Mouse (Mus musculus): Measurements from ENCODE around the gene Tram2.

The Tram2 gene

DNA sequence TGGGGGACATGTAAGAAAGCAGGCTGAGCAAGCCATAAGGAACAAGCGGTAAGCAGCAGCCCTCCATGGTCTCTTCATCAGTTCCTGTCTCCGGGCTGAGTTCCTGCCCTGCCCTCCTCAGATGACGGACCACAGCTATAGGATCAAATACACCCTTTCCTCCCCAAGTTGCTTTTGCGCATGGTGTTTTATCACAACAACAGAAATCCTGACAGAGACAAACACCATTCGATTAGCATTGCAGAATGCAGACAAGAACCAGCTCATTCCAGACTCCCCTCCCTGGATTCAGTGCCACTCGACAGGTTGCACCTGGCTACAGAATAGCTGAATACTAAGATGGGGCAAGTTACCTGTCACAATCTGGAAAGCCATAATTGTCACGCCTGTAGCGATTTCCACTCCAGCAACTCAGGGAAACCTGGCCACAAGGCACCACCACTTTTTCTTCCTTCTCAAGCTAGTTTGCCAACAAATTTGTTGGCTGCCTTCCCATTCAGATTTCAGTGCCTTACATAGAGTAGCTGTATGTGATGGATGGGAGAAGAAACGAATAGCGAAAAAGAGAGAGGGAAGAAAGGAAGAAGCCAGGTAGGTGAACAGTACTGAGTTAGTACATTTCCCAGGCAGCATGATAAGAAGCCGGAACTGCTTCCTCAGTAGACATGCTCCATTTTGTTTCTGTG is 11.3 kb downstream of the Tram2 start:
- DNase-seq (ENCODE audit: low read depth, low spot score) = peak; percentile 21

DNA sequence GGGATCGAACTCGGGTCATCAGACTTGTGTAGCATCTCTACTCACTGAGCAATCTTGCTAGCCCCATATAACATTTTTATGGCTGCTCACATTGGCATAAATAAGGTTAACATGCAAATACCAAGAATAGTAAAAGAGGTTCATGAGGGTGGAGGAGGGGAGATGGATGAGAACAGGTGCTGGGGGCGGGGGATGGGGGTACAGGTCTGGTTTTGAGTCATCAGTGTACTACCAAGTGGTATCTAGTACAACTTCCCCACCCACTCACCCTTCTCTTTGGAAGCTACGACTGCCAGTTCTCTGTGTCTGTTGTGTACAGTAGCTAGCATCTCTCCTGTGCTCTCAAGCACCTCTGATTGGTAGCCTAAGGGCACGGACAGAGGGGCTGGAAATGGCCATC is 14.9 kb downstream of the Tram2 start:
- DNase-seq (ENCODE audit: low read depth, low spot score) = no peak

GRCm38 (mm10) chr1:21059385-21060109 is 19.5 kb downstream of the Tram2 start:
- no peak for DNase-seq (ENCODE audit: low read depth, low spot score)

DNA sequence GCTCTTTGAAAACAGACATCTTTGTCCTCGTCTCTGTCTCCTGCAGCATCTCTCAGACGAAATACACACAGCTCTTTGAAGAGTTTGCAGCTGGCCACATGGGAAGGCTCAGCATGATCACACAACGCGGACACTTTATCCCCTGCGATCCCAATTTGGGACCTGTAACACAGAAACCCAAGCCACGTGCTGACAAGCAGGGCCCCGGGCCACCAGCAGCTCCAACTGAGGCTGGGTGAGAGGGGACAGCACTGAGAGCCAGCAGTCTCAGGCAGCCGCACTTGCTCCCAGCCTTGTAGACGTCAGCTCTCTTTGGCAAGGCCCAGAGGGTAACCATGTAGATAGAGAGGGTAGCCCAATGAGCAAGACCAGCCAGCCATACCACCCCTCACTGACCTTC is 26.0 kb downstream of the Tram2 start:
- DNase-seq (ENCODE audit: low read depth, low spot score) = peak; percentile 6

DNA sequence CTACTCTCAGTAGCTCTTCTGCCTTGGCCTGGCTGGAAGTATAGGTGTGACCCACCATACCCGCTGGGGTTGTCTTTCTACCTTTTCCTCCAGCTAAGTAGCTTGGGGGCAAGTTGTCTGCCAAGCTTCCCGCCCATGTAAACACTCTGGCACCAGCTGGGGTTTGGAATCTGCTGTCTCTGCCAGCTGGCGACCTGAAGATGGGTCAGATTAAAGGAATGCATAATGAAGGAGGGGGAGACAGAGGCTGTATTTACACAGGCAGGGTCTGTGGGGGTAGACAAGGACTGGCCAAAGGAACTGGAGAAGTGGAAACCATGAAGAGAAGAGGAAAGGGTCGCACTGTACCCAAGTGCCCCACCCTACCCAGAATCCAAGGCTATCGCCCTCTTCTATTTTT is 26.4 kb downstream of the Tram2 start:
- no peak for DNase-seq (ENCODE audit: low read depth, low spot score)

DNA sequence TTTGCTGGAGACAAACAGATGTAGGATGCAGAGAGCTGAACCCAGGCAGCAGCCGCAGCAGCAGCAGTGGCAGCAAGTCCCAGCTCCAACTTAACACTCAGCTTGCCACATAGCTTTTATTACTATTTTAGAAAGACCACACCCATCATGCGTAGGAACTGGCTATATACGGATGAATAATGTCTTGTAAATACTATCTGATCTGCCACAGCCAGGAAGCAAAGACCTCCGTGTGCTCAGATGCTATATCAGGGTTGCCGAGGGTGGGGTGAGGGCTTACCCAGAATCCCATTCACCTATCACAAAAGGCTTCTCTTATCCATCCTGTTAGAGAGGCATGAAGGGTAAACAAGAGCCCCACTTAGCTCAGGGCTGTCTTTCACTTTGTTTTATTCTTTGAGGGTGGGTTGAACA is 26.9 kb downstream of the Tram2 start:
- no peak for DNase-seq (ENCODE audit: low read depth, low spot score)

GRCm38 (mm10) chr1:21049005-21049404 is 30.0 kb downstream of the Tram2 start:
- no peak for DNase-seq (ENCODE audit: low read depth, low spot score)

- DNase-seq (ENCODE audit: low read depth, low spot score) = no peak
Observed at GRCm38 (mm10) chr1:21048402-21048801, 30.6 kb downstream of the Tram2 start.

DNA sequence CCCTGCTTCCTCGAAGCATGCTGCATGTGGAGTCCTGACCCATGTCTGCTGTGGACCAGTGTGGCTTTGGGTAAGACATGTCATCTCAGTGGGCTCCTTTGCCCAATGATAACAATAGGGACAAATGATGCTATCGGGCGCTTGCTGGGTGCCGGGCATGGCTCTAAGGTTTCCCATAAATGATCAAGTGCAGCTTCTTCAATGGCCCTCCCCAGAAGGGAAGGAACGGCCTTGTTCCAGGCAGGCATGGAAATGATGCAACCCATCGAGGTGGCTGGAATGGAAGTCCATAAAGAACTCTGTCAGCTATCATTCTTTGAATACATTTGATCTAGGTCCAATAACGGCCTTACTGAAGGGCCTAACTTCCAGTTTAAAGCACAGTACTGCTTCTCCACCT is 36.6 kb downstream of the Tram2 start:
- no peak for DNase-seq (ENCODE audit: low read depth, low spot score)

- no peak for DNase-seq (ENCODE audit: low read depth, low spot score)
Observed at GRCm38 (mm10) chr1:21040610-21041326, 38.3 kb downstream of the Tram2 start.

DNA sequence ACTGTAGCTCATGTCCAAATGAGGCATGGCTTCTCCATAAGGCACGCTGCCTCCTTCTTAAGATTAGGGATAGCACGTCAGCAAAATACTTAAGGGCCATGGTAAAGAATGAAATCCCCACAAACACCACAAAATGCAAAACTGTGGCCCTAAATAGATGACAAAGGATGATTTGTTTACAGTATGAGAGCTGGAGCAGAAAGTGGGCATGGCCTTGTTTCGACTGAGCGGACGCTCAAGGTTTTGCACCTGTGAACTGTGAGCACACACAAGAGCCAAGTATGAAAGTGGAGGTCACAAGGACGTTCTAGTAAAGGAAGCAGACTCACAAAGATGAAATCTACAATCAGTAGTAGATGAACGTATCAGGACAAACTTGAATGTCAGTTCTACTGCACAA is 38.9 kb downstream of the Tram2 start:
- DNase-seq (ENCODE audit: low read depth, low spot score) = no peak

DNA sequence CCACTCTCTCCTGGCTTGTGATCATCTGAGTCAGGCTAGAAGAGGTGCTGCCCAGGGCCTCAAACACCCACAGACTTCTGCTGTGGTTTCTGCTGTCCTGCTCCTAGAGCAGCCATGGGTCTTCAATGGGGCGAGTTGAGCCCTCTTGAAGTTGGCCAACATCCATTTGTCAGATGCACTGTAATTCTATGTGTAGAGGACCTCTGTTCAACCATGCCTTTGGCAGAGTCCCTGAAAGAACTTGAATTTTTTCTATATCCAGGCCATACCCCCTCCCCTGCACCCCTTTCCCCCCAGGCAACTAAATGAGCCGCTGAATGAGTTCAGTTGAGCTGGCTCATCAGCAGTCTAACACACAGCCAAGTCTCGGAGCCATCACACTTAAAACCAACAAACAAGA is 39.5 kb downstream of the Tram2 start:
- DNase-seq (ENCODE audit: low read depth, low spot score) = no peak

GRCm38 (mm10) chr1:21037881-21038601 is 41.0 kb downstream of the Tram2 start:
- DNase-seq (ENCODE audit: low read depth, low spot score) = no peak

DNA sequence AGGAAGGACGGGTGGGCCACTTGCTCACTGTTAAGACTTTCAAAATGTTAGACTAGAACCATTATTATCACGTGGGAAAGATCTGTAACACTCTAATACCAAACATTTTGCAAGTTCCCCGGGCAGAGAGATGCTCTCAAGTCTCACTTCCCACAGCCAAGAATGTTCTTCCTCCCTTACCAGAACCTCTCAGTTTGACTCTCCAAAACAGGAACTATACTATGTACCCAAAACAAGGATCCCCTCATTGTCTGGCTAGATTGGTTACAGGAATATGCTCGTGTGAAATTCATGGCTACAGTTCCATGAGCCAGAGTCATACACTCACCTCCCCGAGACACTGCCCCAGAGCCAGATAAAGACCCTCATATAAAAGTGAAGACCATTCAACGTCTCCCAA is 43.2 kb downstream of the Tram2 start:
- no peak for DNase-seq (ENCODE audit: low read depth, low spot score)

DNA sequence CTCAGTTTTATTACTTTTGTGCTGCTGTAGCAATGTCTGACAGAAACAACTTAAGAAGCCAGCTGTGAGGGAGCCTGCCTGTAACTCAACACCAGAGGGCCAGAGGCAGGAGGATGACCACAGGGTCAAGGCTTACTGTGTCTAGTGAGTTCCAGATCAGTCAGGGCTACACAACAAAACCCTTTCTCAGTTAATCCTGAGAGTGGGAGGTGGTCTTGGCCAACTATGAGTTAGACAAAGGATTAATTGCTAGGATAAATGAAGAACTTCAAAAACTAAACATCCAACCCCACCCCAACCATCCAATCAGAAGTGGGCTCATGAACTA is 45.3 kb downstream of the Tram2 start:
- no peak for DNase-seq (ENCODE audit: low read depth, low spot score)

DNA sequence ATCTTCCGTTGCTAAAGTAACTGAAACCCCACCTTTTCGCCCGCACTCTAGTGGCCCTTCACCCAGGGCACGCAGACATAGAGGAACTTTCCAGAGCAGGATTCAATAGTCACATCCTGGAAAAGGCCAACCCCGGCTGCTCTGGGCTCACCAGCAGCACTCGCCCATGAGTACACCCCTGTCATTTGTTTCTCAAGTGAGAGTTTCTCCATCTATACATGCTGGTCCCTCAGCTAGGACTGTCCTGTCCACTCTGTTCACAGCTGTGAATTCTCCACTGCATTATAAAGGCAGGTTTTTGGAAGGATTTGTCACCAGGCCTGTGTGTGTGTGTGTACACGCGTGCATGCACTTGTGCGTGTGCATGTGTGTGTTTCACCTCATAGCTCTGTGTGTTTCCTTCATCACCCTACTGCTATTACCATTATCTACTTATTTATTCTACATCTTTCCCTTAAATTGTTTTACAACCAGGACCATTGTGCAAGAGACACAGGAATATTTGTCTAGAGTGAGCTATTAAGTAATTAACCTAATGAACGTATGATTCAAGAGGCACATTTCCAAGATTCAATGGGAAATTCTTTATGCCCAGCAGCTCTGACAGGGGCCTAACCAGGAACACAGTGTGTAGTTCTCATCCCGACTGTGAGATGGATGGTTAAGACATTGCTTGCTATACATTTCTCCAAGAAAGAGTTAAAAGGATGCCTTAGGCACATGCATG is 45.8 kb downstream of the Tram2 start:
- no peak for DNase-seq (ENCODE audit: low read depth, low spot score)

GRCm38 (mm10) chr1:21031650-21032049 is 47.4 kb downstream of the Tram2 start:
- no peak for DNase-seq (ENCODE audit: low read depth, low spot score)

GRCm38 (mm10) chr1:21029000-21029399 is 50.0 kb downstream of the Tram2 start:
- DNase-seq (ENCODE audit: low read depth, low spot score) = no peak

DNA sequence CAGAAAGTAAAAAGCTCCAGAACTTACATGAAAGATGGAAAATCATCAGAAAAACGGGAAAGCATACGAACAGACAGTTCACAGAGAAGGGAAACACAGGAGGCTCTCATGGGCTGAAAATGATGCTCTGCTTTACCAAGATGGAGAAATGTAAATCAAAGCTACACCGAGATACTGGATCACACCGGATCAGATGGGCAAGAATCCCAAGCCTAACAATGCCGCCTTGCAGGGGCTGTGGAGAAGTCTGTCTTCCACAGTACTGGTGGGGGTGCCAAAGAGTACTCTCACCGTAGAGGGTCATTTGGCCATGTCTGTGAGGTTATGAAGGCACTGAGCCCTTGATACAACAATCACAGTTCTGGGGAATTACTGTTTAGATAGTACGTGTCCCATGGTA is 52.5 kb downstream of the Tram2 start:
- DNase-seq (ENCODE audit: low read depth, low spot score) = no peak

DNA sequence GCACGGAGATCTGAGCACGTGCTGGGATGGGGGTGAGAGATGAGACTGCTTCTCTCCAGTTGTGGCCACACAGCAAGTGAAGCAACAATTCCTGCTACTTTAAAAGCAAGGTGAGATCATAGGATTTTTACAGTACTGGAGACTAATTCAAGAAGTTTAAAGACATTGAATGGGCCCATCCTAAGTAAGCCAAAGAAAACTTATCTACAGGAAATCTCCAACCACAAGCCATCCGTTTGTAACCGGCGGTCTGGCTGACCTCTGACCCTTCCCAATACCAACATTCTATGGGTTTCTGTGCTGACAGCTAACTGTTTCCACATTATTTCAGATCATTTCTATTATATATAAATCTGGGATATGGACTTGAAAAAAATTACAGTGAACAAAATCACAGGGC is 53.8 kb downstream of the Tram2 start:
- no peak for DNase-seq (ENCODE audit: low read depth, low spot score)

DNA sequence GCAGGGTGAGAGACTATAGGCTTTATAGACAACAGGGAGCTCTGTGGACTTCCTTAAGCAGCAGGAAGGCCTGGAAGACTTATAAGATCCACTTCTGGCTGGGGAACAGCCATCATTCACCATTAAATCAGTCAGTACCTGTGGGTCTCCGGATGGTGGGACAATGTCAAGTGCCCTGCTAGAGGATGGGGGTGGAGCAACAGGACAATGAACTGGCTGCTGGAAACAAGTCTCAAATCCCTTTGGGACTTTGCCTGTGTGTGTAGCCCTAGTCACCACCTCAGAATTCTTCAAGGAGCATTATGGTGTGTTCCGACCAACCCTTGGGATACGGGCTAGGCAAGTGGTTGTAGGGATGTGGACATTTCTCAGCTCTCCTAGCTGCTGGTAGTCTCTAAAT is 55.9 kb downstream of the Tram2 start:
- DNase-seq (ENCODE audit: low read depth, low spot score) = no peak

DNA sequence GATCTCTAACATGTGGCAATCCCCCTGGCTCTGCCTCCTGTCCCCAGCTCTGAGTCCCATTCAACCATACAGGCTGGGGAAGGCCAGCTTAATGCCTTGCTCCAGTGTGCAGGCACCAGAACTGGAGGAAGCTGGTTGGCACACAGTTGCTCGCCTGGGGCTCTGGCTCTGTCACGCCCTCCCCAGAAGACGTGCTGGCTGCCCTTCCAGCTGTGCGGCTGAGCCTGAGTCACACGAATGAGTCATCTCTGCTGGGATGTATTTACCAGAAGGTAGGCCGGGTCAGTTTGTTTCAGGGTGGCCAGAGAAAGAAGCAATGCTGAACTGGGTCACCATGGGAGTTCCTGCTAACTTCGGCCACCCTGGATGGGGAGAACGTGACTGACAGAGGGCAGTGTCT is 64.6 kb downstream of the Tram2 start:
- DNase-seq (ENCODE audit: low read depth, low spot score) = no peak

All from telencephalon, adult 2 months (tissue).